Mouse (Mus musculus): Measurements from ENCODE around the gene Pmpca. TPM values are rescaled to one million over a fixed set of nuclear protein-coding genes. Genes with fewer than 3 reads are reported as not detected.

The Pmpca gene
- total RNA-seq, 2 experiments from 2014 or later = 91.4 to 91.9 TPM

Other genes with a start within 250 kb of the Pmpca start
- under 1 TPM in 1 of 2 experiments, not detected in 1; 0.15 TPM for gene Lhx3, start 181.1 kb upstream of the Pmpca start, total RNA-seq (2021)
- gene Qsox2, start 151.8 kb upstream of the Pmpca start, total RNA-seq (2021) = 10 to 100 TPM; 22.8 to 23.3 TPM
- 1 to 10 TPM; 1.3 to 3.5 TPM for gene Ccdc187, start 94.8 kb upstream of the Pmpca start, total RNA-seq (2021)
- gene Gpsm1, start 73.8 kb upstream of the Pmpca start, total RNA-seq (2021) = 10 to 100 TPM; 44.4 to 58.4 TPM
- 10 to 100 TPM; 27.5 to 28.7 TPM for gene Dnlz, start 37.2 kb upstream of the Pmpca start, total RNA-seq (2021)
- gene Card9, start 28.4 kb upstream of the Pmpca start, total RNA-seq (2021) = 1 to 10 TPM; 2.1 to 2.7 TPM
- gene Snapc4, start 8.7 kb upstream of the Pmpca start, total RNA-seq (2021) = 10 to 100 TPM; 54.0 to 71.0 TPM
- gene Entr1, start within 50 bp of the Pmpca start, total RNA-seq (2021) = 100 to 1,000 TPM; 138 to 162 TPM
- gene Inpp5e, start 19.9 kb downstream of the Pmpca start, total RNA-seq (2021) = 10 to 100 TPM; 22.5 to 26.6 TPM
- 10 to 100 TPM; 39.0 to 52.3 TPM for gene Sec16a, start 55.9 kb downstream of the Pmpca start, total RNA-seq (2021)
- 10 to 100 TPM; 24.5 to 28.5 TPM for gene Notch1, start 127.3 kb downstream of the Pmpca start, total RNA-seq (2021)
- 10 to 100 TPM; 61.6 to 85.2 TPM for gene Egfl7, start 190.7 kb downstream of the Pmpca start, total RNA-seq (2021)
- not detected for gene Gm20532, start 197.3 kb downstream of the Pmpca start, total RNA-seq (2021)
- gene Agpat2, start 215.1 kb downstream of the Pmpca start, total RNA-seq (2021) = 1 to 10 TPM; 1.5 to 1.6 TPM
- 10 to 100 TPM; 69.1 to 81.4 TPM for gene Fam69b, start 239.1 kb downstream of the Pmpca start, total RNA-seq (2021)